Mouse (Mus musculus): ENCODE data around the gene E330009J07Rik.

DNA sequence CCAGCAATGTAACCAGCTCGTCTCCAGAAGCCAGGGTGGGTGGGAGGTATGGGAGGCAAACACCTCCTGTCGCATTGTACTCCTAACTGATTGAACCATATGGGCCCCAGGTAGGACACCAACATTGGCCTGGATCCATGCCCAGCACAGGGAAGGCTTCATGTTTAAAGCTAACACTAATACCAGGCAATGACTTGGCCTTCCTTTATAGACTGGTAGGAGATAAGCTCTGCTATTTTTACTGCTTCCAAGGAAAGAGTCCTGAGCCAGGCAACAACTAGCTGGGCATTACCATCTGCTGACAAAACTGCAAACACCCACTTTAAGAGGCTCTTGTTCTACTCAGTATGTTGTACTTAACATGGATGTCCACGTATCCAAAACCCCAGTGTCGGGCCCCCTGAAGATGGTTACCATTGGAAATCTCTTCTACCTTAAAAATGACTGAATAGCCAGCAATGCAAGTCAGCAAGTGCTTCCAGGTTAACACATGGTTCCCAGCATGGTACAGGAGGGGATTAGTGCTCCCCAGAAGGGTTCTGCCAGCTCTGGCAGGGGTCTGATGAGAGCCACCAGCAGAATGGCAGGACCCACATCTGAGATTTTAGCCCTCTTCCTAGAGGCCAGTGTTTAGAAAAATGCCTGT lies 32.2 kb downstream of the E330009J07Rik start:
- TF ChIP-seq POLR2A (IDR thresholded peaks at IDR 0.05; ENCODE audit: extremely low read depth, insufficient read depth, low read length) (no peak), CTCF (IDR thresholded peaks at IDR 0.05; ENCODE audit: extremely low read depth, insufficient read depth, low read length) (no peak)

All from cortical plate, adult 2 months (tissue).